Mouse (Mus musculus): ENCODE results near the gene Rbfox1.

DNA sequence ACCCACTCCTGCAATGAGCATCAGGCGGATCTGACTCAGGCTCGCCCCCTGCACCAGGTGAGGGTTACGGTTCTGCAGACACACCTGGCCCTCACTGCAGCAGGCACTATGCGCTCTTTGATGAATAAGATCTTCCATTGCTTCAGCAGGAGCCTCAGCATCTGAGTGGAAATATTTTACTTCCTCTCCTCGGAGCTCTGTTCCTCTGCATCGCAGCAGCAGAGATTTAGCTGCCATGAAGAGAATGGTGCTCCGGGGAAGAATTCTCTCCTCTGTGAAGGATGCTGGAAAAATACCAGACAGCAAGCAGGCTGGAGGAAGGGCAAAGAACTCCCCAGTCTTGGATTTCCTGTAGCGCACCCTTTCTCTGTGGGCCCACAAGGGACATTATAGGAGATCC, 833.9 kb downstream of the Rbfox1 start:
- TF ChIP-seq CTCF (IDR thresholded peaks at IDR 0.05; ENCODE audit: low read depth, low read length) (no peak), GATA1 (IDR thresholded peaks at IDR 0.05; ENCODE audit: borderline replicate concordance, low read length) (no peak), TAL1 (conservative IDR thresholded peaks at IDR 0.05; ENCODE audit: low read depth, low read length) (no peak)
